Mouse (Mus musculus) lung, embryonic 15.5 days (tissue): ENCODE measurements around the gene Kcnn1. TPM values are rescaled to one million over a fixed set of nuclear protein-coding genes. Genes with fewer than 3 reads are reported as not detected.

Experiments
- ATAC-seq: fragments of 200-750 bp; cut with Nextera tagmentation; 2 replicates; pipeline ENCODE4 v1.8.0; 2017; ENCODE audit warnings: moderate number of reproducible peaks, borderline replicate concordance; ENCODE audit not compliant: low FRiP score, low TSS enrichment; ENCODE audit errors: extremely low read depth
- H3K27ac ChIP-seq: fragments of 300-500 bp; sonication (generic); 2 replicates; pipeline ENCODE4 v1.5.1; 2015; ENCODE audit warnings: moderate library complexity, mild to moderate bottlenecking, inconsistent platforms
- H3K27me3 ChIP-seq: fragments of 300-500 bp; sonication (generic); 2 replicates; pipeline ENCODE4 v1.6.1; 2015; ENCODE audit warnings: inconsistent platforms
- H3K36me3 ChIP-seq: fragments of 300-500 bp; sonication (generic); 2 replicates; pipeline ENCODE4 v1.6.1; 2015; ENCODE audit warnings: inconsistent platforms
- H3K4me1 ChIP-seq: fragments of 300-500 bp; sonication (generic); 2 replicates; pipeline ENCODE4 v1.6.1; 2015; ENCODE audit warnings: inconsistent platforms
- H3K4me2 ChIP-seq: fragments of 300-500 bp; sonication (generic); 2 replicates; pipeline ENCODE4 v1.6.1; 2015; ENCODE audit warnings: inconsistent platforms, mild to moderate bottlenecking, moderate library complexity
- H3K4me3 ChIP-seq: fragments of 300-500 bp; sonication (generic); 2 replicates; pipeline ENCODE4 v1.5.1; 2015; ENCODE audit warnings: mild to moderate bottlenecking, inconsistent platforms
- H3K9ac ChIP-seq: fragments of 300-500 bp; sonication (generic); 2 replicates; pipeline ENCODE4 v1.6.1; 2015; ENCODE audit warnings: inconsistent platforms
- H3K9me3 ChIP-seq: fragments of 300-500 bp; sonication (generic); 2 replicates; pipeline ENCODE4 v1.6.1; 2016; ENCODE audit warnings: inconsistent platforms
- whole genome bisulfite sequencing: fragments of 180-500 bp; shearing (Covaris S2); methylation state at CpG from one replicate; pipeline ENCODE4 v1.1.7; 2015; 5-methylcytosine and 5-hydroxymethylcytosine counted together
- polyA plus RNA-seq: library from polyadenylated mRNA; unstranded; fragments of >200 nt; fragmentation: Nextera tagmentation; extraction: Ambion mirVana; gene quantifications from 2 replicates; pipeline ENCODE4 v1.2.1, GENCODE M21; 2015

The Kcnn1 gene
- polyA plus RNA-seq, 1 experiment from 2014 or later, result 1.2 TPM

DNA sequence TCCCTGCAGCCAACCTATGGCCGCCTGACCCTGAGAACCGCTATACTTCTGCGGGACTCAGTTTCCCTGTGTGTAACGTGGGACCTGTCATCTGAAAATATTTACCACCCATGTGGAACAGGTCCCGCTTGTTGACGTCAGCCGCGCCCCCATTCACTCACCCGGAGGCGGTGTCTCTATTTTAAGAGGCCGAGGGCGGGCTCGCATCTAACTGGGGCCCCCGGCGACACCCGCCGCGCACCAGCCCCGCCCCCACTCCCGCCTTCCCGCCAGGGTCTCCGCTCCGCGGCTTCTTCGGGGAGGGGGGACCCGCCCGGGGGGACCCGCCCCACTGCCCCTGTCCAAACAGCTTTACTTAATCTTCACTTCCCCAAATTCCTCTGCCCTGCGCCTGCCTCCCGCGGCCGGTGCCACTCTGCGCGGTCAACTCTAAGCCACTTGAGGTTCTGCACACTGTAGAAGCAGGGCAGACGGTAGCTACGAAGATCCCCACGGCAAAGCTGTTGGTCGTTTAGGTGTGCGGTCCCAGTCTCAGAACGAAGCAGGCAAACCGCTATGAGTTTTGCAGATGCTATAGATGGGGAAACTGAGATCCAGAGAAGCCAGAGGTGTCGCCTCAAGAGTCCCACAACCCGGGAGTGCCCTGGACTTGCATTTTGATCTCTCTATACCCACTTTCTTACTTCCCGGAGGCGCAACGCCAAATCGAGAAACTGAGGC, 59.1 kb downstream of the Kcnn1 start:
- Histone ChIP-seq H3K36me3 (no peaks in the 10 kb centered on the region), H3K9ac (peak overlapping the region; percentile 23; the same call in 1 of the 2 replicates), H3K9me3 (no peaks in the 10 kb centered on the region), H3K27ac (no peak overlapping the region), H3K4me2 (peak overlapping the region; percentile 94), H3K27me3 (peaks cover 49% of the 10 kb centered on the region), H3K4me1 (peaks cover 12% of the 10 kb centered on the region), H3K4me3 (peak overlapping the region; percentile 52)
- 2% methylated on average over 45 of the region's 47 CpGs for WGBS
- ATAC-seq, result peak; percentile 47; the same call in 1 of the 2 replicates

- peak overlapping the region; percentile 94; the same call in 1 of the 2 replicates for H3K4me2 ChIP-seq
- no peak overlapping the region for H3K9ac ChIP-seq
- ATAC-seq, result no peak
- WGBS, result 54% methylated on average over 11 of the region's 11 CpGs
- H3K4me3 ChIP-seq, result no peak overlapping the region
- no peaks in the 10 kb centered on the region for H3K9me3 ChIP-seq
- H3K4me1 ChIP-seq, result peaks cover 21% of the 10 kb centered on the region
- no peak overlapping the region for H3K27ac ChIP-seq
- peaks cover 58% of the 10 kb centered on the region for H3K27me3 ChIP-seq
- H3K36me3 ChIP-seq, result no peaks in the 10 kb centered on the region
Observed at GRCm38 (mm10) chr8:70802786-70803510, 60.1 kb downstream of the Kcnn1 start.

GRCm38 (mm10) chr8:70801830-70802229, 61.2 kb downstream of the Kcnn1 start:
- no peak for ATAC-seq
- no peaks in the 10 kb centered on the region for H3K9me3 ChIP-seq
- no peak overlapping the region for H3K4me3 ChIP-seq
- no peak overlapping the region for H3K9ac ChIP-seq
- H3K36me3 ChIP-seq, result no peaks in the 10 kb centered on the region
- H3K27me3 ChIP-seq, result peaks cover 62% of the 10 kb centered on the region
- peaks cover 26% of the 10 kb centered on the region for H3K4me1 ChIP-seq
- WGBS, result 77% methylated on average over 1 of the region's 1 CpGs
- no peak overlapping the region for H3K4me2 ChIP-seq
- H3K27ac ChIP-seq, result no peak overlapping the region

GRCm38 (mm10) chr8:70801156-70801555, 61.9 kb downstream of the Kcnn1 start:
- peaks cover 62% of the 10 kb centered on the region for H3K27me3 ChIP-seq
- H3K9me3 ChIP-seq, result no peaks in the 10 kb centered on the region
- no peak overlapping the region for H3K27ac ChIP-seq
- ATAC-seq, result no peak
- H3K4me2 ChIP-seq, result no peak overlapping the region
- H3K9ac ChIP-seq, result no peak overlapping the region
- H3K4me3 ChIP-seq, result no peak overlapping the region
- WGBS, result 19% methylated on average over 15 of the region's 15 CpGs
- H3K4me1 ChIP-seq, result peaks cover 32% of the 10 kb centered on the region
- H3K36me3 ChIP-seq, result no peaks in the 10 kb centered on the region

- no peak for ATAC-seq
- H3K27ac ChIP-seq, result no peak overlapping the region
- no peak overlapping the region for H3K4me2 ChIP-seq
- H3K27me3 ChIP-seq, result peaks cover 62% of the 10 kb centered on the region
- no peaks in the 10 kb centered on the region for H3K36me3 ChIP-seq
- H3K9me3 ChIP-seq, result no peaks in the 10 kb centered on the region
- H3K9ac ChIP-seq, result no peak overlapping the region
- H3K4me3 ChIP-seq, result no peak overlapping the region
- H3K4me1 ChIP-seq, result peaks cover 33% of the 10 kb centered on the region
- 60% methylated on average over 10 of the region's 10 CpGs for WGBS
Observed at GRCm38 (mm10) chr8:70800648-70801047, 62.4 kb downstream of the Kcnn1 start.

DNA sequence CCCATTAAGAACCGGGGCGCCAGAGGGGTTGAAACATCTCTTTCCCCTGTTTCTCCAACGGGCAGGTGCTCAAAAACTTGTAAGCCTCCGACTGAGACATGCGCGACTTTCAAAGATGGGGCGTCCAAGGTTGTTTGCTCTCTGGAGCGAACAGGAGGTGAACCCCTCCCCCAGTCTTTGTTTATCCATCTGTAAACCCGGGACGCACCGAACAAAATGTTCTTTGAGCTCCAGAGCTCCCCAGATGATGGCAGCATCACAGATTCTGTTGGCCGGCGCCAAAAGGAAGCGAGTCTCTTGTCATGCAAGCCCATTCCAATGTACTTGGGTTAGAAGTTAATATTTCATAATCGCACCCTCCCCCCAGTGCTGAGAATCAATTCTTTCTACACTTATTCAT, 64.8 kb downstream of the Kcnn1 start:
- Histone ChIP-seq H3K27ac (no peak overlapping the region), H3K27me3 (peaks cover 66% of the 10 kb centered on the region), H3K9me3 (no peaks in the 10 kb centered on the region), H3K9ac (no peak overlapping the region), H3K4me3 (peak overlapping the region; percentile 55), H3K36me3 (no peaks in the 10 kb centered on the region), H3K4me1 (peaks cover 27% of the 10 kb centered on the region), H3K4me2 (peak overlapping the region; percentile 95)
- ATAC-seq, result no peak
- 11% methylated on average over 15 of the region's 15 CpGs for WGBS

GRCm38 (mm10) chr8:70797081-70798070, 65.7 kb downstream of the Kcnn1 start:
- Histone ChIP-seq H3K9me3 (no peaks in the 10 kb centered on the region), H3K4me2 (peak overlapping the region; percentile 95)
- ATAC-seq, result peak; percentile 85

DNA sequence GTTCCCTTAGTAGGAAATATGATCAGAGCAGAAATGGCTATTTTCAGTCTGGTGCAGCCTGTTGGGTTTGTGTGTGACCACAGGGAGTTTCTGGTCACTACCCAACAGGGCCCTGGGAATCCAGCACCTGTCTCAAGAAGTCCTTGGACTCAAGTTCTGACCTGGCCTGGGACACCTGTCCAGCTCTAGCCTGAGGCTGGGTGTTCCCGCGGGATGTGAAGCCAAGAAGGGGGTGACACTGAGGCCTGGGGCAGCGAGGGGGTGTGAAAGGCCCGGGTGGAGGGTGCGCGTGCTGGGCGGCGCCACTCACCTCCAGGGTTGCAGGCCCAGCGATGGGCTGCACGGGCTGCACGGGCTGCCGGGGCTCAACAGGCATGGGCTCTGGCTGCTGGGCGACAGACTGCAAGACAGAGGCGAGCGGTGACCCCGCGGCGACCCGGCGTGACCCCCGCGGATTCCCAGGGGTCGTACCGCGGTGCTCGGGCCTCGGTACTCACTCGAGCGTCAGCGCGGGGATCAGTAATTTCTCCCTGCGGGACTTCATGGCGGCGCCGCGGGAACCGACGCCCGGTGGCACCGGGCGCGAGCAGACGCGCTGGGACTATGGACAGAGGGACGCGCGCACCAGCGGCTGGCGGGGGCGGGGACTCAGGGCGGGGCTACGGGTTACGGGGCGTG, 66.5 kb downstream of the Kcnn1 start:
- Histone ChIP-seq H3K4me2 (peak overlapping the region; percentile 95), H3K4me1 (peaks cover 41% of the 10 kb centered on the region), H3K9ac (peak overlapping the region; percentile 56), H3K4me3 (peak overlapping the region; percentile 55), H3K9me3 (no peaks in the 10 kb centered on the region), H3K27me3 (peaks cover 55% of the 10 kb centered on the region), H3K27ac (peak overlapping the region; percentile 39; the same call in 1 of the 2 replicates), H3K36me3 (no peaks in the 10 kb centered on the region)
- WGBS, result 4% methylated on average over 54 of the region's 54 CpGs
- no peak for ATAC-seq

More at GRCm38 (mm10) chr8:70797081-70798070, 65.7 kb downstream of the Kcnn1 start:
- peak overlapping the region; percentile 44 for H3K9ac ChIP-seq
- no peak overlapping the region for H3K27ac ChIP-seq
- peak overlapping the region; percentile 55 for H3K4me3 ChIP-seq
- H3K27me3 ChIP-seq, result peaks cover 63% of the 10 kb centered on the region
- H3K4me1 ChIP-seq, result peaks cover 36% of the 10 kb centered on the region
- no peaks in the 10 kb centered on the region for H3K36me3 ChIP-seq
- WGBS, result under 1% methylated on average over 53 of the region's 57 CpGs

- 86% methylated on average over 2 of the region's 2 CpGs for WGBS
- Histone ChIP-seq H3K9me3 (no peaks in the 10 kb centered on the region), H3K36me3 (no peaks in the 10 kb centered on the region), H3K4me1 (peaks cover 52% of the 10 kb centered on the region), H3K4me3 (no peak overlapping the region), H3K27me3 (peaks cover 46% of the 10 kb centered on the region), H3K4me2 (no peak overlapping the region), H3K27ac (no peak overlapping the region), H3K9ac (no peak overlapping the region)
- no peak for ATAC-seq
Observed at GRCm38 (mm10) chr8:70795370-70795769, 67.7 kb downstream of the Kcnn1 start.

DNA sequence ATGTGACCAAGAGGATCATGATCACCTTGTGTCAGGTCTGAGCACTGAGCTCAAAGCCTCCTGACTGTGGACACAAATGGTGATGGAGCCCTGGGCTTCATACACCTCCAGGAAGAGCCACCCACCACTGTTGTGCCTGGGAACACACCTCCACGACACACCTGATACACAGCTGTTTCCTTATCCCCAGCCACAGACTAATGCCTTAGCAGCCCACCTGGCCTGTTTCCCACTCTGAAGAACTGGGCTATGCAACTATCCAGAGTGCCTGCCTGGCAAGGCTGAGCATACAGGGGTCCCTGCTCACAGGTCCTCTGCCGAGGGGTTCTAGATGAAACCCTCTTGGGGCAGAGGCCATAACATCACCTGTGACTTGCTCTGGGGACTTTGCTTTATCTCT, 68.8 kb downstream of the Kcnn1 start:
- H3K27ac ChIP-seq, result no peak overlapping the region
- H3K9me3 ChIP-seq, result no peaks in the 10 kb centered on the region
- no peak for ATAC-seq
- 0 out of 2 replicates have a peak, but pooled peaks cover 4% of the 10 kb centered on the region for H3K36me3 ChIP-seq
- WGBS, result 76% methylated on average over 2 of the region's 2 CpGs
- no peak overlapping the region for H3K4me2 ChIP-seq
- H3K9ac ChIP-seq, result no peak overlapping the region
- H3K27me3 ChIP-seq, result peaks cover 34% of the 10 kb centered on the region
- H3K4me3 ChIP-seq, result no peak overlapping the region
- peaks cover 55% of the 10 kb centered on the region for H3K4me1 ChIP-seq

GRCm38 (mm10) chr8:70792700-70793099, 70.4 kb downstream of the Kcnn1 start:
- Histone ChIP-seq H3K27me3 (peaks cover 19% of the 10 kb centered on the region; the same call in 1 of the 2 replicates), H3K4me2 (peak overlapping the region; percentile 93), H3K4me1 (peaks cover 58% of the 10 kb centered on the region), H3K9ac (peak overlapping the region; percentile 98; the same call in 1 of the 2 replicates), H3K27ac (peak overlapping the region; percentile 90), H3K4me3 (peak overlapping the region; percentile 86), H3K9me3 (no peaks in the 10 kb centered on the region), H3K36me3 (peaks cover 8% of the 10 kb centered on the region; the same call in 1 of the 2 replicates)
- WGBS, result under 1% methylated on average over 20 of the region's 20 CpGs
- peak; percentile 48 for ATAC-seq
